Mouse (Mus musculus) intestine, embryonic 16.5 days (tissue): ENCODE data around the gene Crocc2. TPM values are rescaled to one million over a fixed set of nuclear protein-coding genes. Genes with fewer than 3 reads are reported as not detected.

Experiments used
- ATAC-seq: fragments of 200-750 bp; cut with Nextera tagmentation; 2 replicates; pipeline ENCODE4 v1.8.0; 2017; ENCODE audit warnings: moderate TSS enrichment, moderate library complexity
- H3K27ac ChIP-seq: fragments of 300-500 bp; sonication (generic); 2 replicates; pipeline ENCODE4 v1.5.1; 2014; ENCODE audit warnings: mild to moderate bottlenecking, low read length
- H3K27me3 ChIP-seq: fragments of 300-500 bp; sonication (generic); replicated peaks from 2 replicates; pipeline ENCODE4 v1.6.1; 2014; ENCODE audit warnings: low read length, control low read depth, mixed read lengths; ENCODE audit not compliant: control insufficient read depth, insufficient read depth
- H3K36me3 ChIP-seq: fragments of 300-500 bp; sonication (generic); 2 replicates; pipeline ENCODE4 v1.6.1; 2014; ENCODE audit warnings: low read length, control low read depth; ENCODE audit not compliant: control insufficient read depth, insufficient read depth
- H3K4me1 ChIP-seq: fragments of 300-500 bp; sonication (generic); 2 replicates; pipeline ENCODE4 v1.6.1; 2014; ENCODE audit warnings: low read length, control low read depth, mixed read lengths; ENCODE audit not compliant: control insufficient read depth, insufficient read depth
- H3K4me2 ChIP-seq: fragments of 300-500 bp; sonication (generic); 2 replicates; pipeline ENCODE4 v1.6.1; 2014; ENCODE audit warnings: low read depth, low read length, control low read depth
- H3K4me3 ChIP-seq: fragments of 300-500 bp; sonication (generic); 2 replicates; pipeline ENCODE4 v1.5.1; 2014; ENCODE audit warnings: mild to moderate bottlenecking, low read length
- H3K9ac ChIP-seq: fragments of 300-500 bp; sonication (generic); 2 replicates; pipeline ENCODE4 v1.6.1; 2014; ENCODE audit warnings: low read depth, low read length
- H3K9me3 ChIP-seq: fragments of 300-500 bp; sonication (generic); 2 replicates; pipeline ENCODE4 v1.6.1; 2016; ENCODE audit warnings: low read length, control low read depth; ENCODE audit not compliant: control insufficient read depth
- WGBS: fragments of 180-500 bp; shearing (Covaris S2); extraction: QIAGEN DNeasy Blood & Tissue Kit; methylation state at CpG from one replicate; pipeline ENCODE4 v1.1.7; 2014; 5-methylcytosine and 5-hydroxymethylcytosine counted together
- polyA plus RNA-seq: library from polyadenylated mRNA; unstranded; fragments of >200 nt; fragmentation: Nextera tagmentation; extraction: Ambion mirVana; gene quantifications from 2 replicates; pipeline ENCODE4 v1.2.1, GENCODE M21; 2015

The Crocc2 gene
- polyA plus RNA-seq, 1 experiment from 2014 or later = 0.07 TPM

DNA sequence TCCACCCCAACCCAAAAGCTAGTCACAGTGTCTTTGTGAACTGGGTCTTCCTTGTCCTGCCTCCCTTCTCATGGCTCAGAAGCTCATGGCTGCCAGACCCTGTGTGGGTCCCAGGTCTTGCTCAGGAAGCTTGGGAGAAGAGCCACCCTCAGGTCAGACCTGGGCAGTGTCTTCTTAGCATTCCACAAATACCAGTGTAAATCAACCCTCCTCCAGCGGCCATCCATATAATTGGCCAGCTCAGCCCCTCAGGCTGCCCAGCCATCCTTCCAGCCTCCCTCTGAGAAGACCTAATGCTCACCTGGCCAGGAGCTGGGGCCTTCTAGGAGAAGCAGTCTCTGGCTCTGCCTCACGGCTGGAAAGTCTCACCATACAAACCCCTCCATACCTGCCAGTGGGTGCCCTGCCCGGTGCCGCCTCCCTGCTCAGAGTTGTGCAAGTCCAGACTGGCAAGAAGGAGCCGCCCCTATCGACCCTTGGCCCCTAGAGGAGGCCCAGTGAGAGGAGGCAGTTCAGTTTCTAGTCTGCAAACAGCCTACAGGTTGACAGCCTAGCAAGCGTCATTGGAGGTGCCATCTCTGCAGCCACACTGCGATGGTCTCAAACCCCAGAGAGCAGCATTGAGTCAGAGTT, 7.9 kb upstream of the Crocc2 start, which contains the start of gene 2310007B03Rik:
2310007B03Rik (minus strand) TSS at position 448 of the 633 bp plus-strand sequence.
- Histone ChIP-seq H3K9me3 (no peaks in the 10 kb centered on the region), H3K9ac (peak within 1 kb of the TSS; percentile 60), H3K36me3 (no peaks in the 10 kb centered on the region), H3K4me2 (peak within 1 kb of the TSS; percentile 35), H3K4me3 (peak within 1 kb of the TSS; percentile 49), H3K27ac (peak within 1 kb of the TSS; percentile 81), H3K4me1 (peaks cover 20% of the 10 kb centered on the region), H3K27me3 (no peaks in the 10 kb centered on the region)
- ATAC-seq = peak; percentile 92
- 39% methylated on average over 8 of the region's 8 CpGs for WGBS

DNA sequence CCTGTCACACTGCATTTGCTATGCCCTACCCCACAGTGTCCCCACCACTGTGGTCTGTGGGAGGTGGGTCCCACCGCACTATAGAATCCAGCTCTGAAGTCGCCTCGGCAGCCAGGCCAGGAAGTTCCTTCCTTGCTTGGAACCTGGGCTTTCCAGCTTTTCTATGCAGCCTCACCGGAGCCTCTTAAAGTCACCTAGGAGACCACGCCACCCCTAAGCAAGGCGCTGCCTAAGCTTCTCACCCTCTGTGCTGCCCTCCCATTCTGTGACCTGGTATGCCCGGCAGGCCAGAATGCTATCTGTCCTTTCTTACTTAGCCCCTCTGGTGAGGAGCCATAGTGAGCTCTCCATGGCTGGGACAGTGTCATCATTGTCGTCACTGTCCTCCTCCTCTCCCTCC, 7.2 kb upstream of the Crocc2 start:
- Histone ChIP-seq H3K36me3 (no peaks in the 10 kb centered on the region), H3K27me3 (no peaks in the 10 kb centered on the region), H3K4me3 (no peak overlapping the region), H3K9ac (no peak overlapping the region), H3K27ac (peak overlapping the region; percentile 23), H3K9me3 (no peaks in the 10 kb centered on the region), H3K4me1 (peaks cover 20% of the 10 kb centered on the region), H3K4me2 (peak overlapping the region; percentile 35)
- peak; percentile 10; the same call in 1 of the 2 replicates for ATAC-seq
- 72% methylated on average over 8 of the region's 8 CpGs for WGBS

GRCm38 (mm10) chr1:93161921-93162320, 6.6 kb upstream of the Crocc2 start:
- Histone ChIP-seq H3K36me3 (no peaks in the 10 kb centered on the region), H3K27ac (no peak overlapping the region), H3K4me2 (no peak overlapping the region), H3K27me3 (no peaks in the 10 kb centered on the region), H3K9ac (no peak overlapping the region), H3K4me3 (no peak overlapping the region), H3K4me1 (peaks cover 18% of the 10 kb centered on the region), H3K9me3 (no peaks in the 10 kb centered on the region)
- 78% methylated on average over 10 of the region's 10 CpGs for WGBS
- ATAC-seq = no peak

DNA sequence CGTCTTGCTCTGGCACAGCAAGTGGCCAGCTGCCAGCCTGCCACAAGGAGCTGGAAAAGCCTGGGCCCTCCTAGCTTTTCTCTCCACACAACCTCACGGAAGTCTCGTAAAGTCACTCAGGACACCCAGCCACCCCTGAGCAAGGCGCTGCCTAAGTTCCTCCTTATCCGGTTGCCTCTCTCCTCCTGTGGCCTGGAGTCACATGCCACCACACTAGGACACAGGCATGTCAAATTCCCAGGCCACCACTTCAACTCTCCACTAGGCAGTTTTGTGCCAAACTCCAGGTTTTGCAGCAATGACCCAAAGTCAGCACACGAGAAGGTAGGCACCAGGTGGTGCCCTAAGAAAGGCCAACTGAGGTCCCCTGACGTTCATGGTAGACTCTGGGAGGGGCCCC, 5.9 kb upstream of the Crocc2 start:
- Histone ChIP-seq H3K4me1 (peaks cover 16% of the 10 kb centered on the region), H3K4me2 (no peak overlapping the region), H3K36me3 (no peaks in the 10 kb centered on the region), H3K27me3 (no peaks in the 10 kb centered on the region), H3K9me3 (no peaks in the 10 kb centered on the region), H3K9ac (no peak overlapping the region), H3K4me3 (no peak overlapping the region), H3K27ac (no peak overlapping the region)
- ATAC-seq = no peak
- 78% methylated on average over 7 of the region's 7 CpGs for WGBS

GRCm38 (mm10) chr1:93165447-93165846, 3.1 kb upstream of the Crocc2 start:
- no peak for ATAC-seq
- H3K4me2 ChIP-seq = no peak overlapping the region
- H3K4me1 ChIP-seq = peaks cover 8% of the 10 kb centered on the region
- no peak overlapping the region for H3K4me3 ChIP-seq
- H3K27me3 ChIP-seq = no peaks in the 10 kb centered on the region
- 77% methylated on average over 9 of the region's 9 CpGs for WGBS
- no peaks in the 10 kb centered on the region for H3K9me3 ChIP-seq
- no peaks in the 10 kb centered on the region for H3K36me3 ChIP-seq
- H3K9ac ChIP-seq = no peak overlapping the region
- no peak overlapping the region for H3K27ac ChIP-seq

DNA sequence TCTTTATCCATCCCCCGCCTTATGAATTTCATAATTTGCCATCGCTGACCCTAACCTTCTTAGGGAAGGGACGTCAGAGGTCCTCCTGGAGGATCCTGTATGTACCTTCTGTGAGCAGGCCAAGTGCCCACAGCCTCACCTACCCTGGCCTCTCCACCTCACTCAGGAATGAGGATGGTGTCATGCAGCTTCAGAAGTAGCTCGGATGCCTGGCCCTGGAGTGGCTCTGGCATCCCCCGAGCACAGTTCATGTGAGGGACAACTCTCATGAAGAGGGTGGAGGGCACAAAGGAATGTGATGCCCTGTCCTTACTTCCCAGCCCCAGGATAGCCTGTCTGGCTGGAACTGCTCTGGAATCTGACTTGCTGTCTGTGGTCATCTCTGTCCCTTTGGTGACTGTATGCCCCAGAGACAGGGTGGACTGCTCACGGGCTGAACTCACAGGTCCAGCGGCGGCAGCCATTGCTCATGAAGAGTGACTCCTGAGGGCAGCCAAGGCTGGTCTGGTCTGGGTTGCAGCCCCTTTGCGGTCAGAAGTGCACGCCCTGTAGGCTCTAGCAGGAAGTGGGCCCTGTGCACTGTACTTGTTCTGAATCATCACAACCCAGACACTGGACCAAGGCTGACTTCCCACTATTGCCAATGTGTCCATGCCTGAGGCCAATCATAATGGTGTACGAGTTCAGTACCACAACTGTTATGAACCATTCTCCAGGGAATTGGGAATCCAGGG, 2.0 kb upstream of the Crocc2 start:
- Histone ChIP-seq H3K27ac (no peak overlapping the region), H3K36me3 (no peaks in the 10 kb centered on the region), H3K9me3 (no peaks in the 10 kb centered on the region), H3K4me1 (peaks cover 2% of the 10 kb centered on the region), H3K4me3 (no peak overlapping the region), H3K9ac (no peak overlapping the region), H3K4me2 (no peak overlapping the region), H3K27me3 (no peaks in the 10 kb centered on the region)
- WGBS = 90% methylated on average over 11 of the region's 11 CpGs
- no peak for ATAC-seq

GRCm38 (mm10) chr1:93173665-93174064, 5.1 kb downstream of the Crocc2 start:
- Histone ChIP-seq H3K36me3 (no peaks in the 10 kb centered on the region), H3K9me3 (no peaks in the 10 kb centered on the region), H3K4me2 (no peak overlapping the region), H3K4me1 (peaks cover 7% of the 10 kb centered on the region), H3K4me3 (no peak overlapping the region), H3K9ac (no peak overlapping the region), H3K27me3 (no peaks in the 10 kb centered on the region), H3K27ac (no peak overlapping the region)
- ATAC-seq = no peak
- 60% methylated on average over 4 of the region's 4 CpGs for WGBS

GRCm38 (mm10) chr1:93174399-93174798, 5.9 kb downstream of the Crocc2 start:
- peak; percentile 66 for ATAC-seq

GRCm38 (mm10) chr1:93175849-93176248, 7.3 kb downstream of the Crocc2 start:
- no peak overlapping the region for H3K9ac ChIP-seq
- WGBS = 30% methylated on average over 6 of the region's 6 CpGs
- no peak overlapping the region for H3K27ac ChIP-seq
- no peaks in the 10 kb centered on the region for H3K9me3 ChIP-seq
- peaks cover 7% of the 10 kb centered on the region for H3K4me1 ChIP-seq
- peak overlapping the region; percentile 67 for H3K4me2 ChIP-seq
- H3K4me3 ChIP-seq = no peak overlapping the region
- no peak; the same call in 1 of the 2 replicates for ATAC-seq
- no peaks in the 10 kb centered on the region for H3K36me3 ChIP-seq
- H3K27me3 ChIP-seq = no peaks in the 10 kb centered on the region

More at GRCm38 (mm10) chr1:93174399-93174798, 5.9 kb downstream of the Crocc2 start:
- Histone ChIP-seq H3K4me1 (peaks cover 7% of the 10 kb centered on the region), H3K4me2 (no peak overlapping the region), H3K36me3 (no peaks in the 10 kb centered on the region), H3K27me3 (no peaks in the 10 kb centered on the region), H3K27ac (no peak overlapping the region), H3K9ac (no peak overlapping the region), H3K4me3 (no peak overlapping the region), H3K9me3 (no peaks in the 10 kb centered on the region)
- WGBS = 0% methylated on average over 4 of the region's 4 CpGs
